Mouse (Mus musculus) kidney, postnatal 0 days (tissue): ENCODE data around the gene Atp10a. TPM values are rescaled to one million over a fixed set of nuclear protein-coding genes. Genes with fewer than 3 reads are reported as not detected.

ENCODE experiments used
- ATAC-seq: fragments of 200-750 bp; cut with Nextera tagmentation; replicated peaks from 2 replicates; pipeline ENCODE4 v1.8.0; 2017; ENCODE audit warnings: low read depth, moderate number of reproducible peaks, moderate TSS enrichment, moderate library complexity; ENCODE audit not compliant: low FRiP score
- DNase-seq: peaks from one replicate; pipeline ENCODE4 v3.0.0-alpha.2; 2016; ENCODE audit warnings: low spot score
- H3K27ac ChIP-seq: fragments of 300-500 bp; sonication (generic); 2 replicates; pipeline ENCODE4 v1.5.1; 2014; ENCODE audit warnings: mild to moderate bottlenecking
- H3K27me3 ChIP-seq: fragments of 300-500 bp; sonication (generic); 2 replicates; pipeline ENCODE4 v1.6.1; 2014; ENCODE audit warnings: low read length, mixed read lengths; ENCODE audit not compliant: insufficient read depth
- H3K36me3 ChIP-seq: fragments of 300-500 bp; sonication (generic); 2 replicates; pipeline ENCODE4 v1.6.1; 2014; ENCODE audit warnings: low read length, mixed read lengths; ENCODE audit not compliant: insufficient read depth
- H3K4me1 ChIP-seq: fragments of 300-500 bp; sonication (generic); replicated peaks from 2 replicates; pipeline ENCODE4 v1.6.1; 2014; ENCODE audit warnings: antibody characterized with exemption, low read length, mixed read lengths; ENCODE audit not compliant: insufficient read depth
- H3K4me2 ChIP-seq: fragments of 300-500 bp; sonication (generic); 2 replicates; pipeline ENCODE4 v1.6.1; 2014; ENCODE audit warnings: mild to moderate bottlenecking, low read length, moderate library complexity, mixed read lengths
- H3K4me3 ChIP-seq: fragments of 300-500 bp; sonication (generic); replicated peaks from 2 replicates; pipeline ENCODE4 v1.5.1; 2014; ENCODE audit warnings: low read depth, low read length
- H3K9ac ChIP-seq: fragments of 300-500 bp; sonication (generic); 2 replicates; pipeline ENCODE4 v1.6.1; 2014; ENCODE audit warnings: low read depth, low read length
- H3K9me3 ChIP-seq: fragments of 300-500 bp; sonication (generic); replicated peaks from 2 replicates; pipeline ENCODE4 v1.6.1; 2016; ENCODE audit warnings: low read length, inconsistent platforms, mixed read lengths
- CTCF ChIP-seq: IDR thresholded peaks from 2 replicates; pipeline ENCODE4 v1.5.1; 2016; ENCODE audit warnings: antibody characterized with exemption, low read depth, mild to moderate bottlenecking, moderate library complexity
- WGBS: fragments of 180-500 bp; shearing (Covaris S2); extraction: QIAGEN DNeasy Blood & Tissue Kit; methylation state at CpG from one replicate; pipeline ENCODE4 v1.1.7; 2014; 5-methylcytosine and 5-hydroxymethylcytosine counted together
- polyA plus RNA-seq: library from polyadenylated mRNA; unstranded; fragments of >200 nt; fragmentation: Nextera tagmentation; extraction: Ambion mirVana; gene quantifications from 2 replicates; pipeline ENCODE4 v1.2.1, GENCODE M21; 2015

Atp10a gene
- polyA plus RNA-seq, 1 experiment from 2014 or later = 2.3 TPM

DNA sequence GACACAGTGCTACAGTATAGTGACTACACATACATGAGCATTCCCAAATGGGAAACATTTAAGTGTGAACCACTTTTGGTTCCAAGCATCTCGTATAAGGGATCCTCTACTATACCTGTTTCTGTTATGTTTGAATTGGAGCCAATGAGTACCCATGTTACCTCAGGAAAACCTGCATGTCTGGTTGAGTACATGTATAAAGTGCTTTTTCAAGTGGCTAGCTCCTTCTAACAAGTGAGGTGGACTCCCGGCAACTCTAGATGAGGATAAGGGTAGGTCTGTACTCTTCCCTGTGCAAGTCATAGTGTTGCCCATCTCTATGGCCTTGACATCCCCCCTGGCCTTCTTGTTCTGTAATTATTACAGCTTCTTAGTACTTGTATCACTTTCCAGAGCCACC lies 31.0 kb downstream of the Atp10a start:
- no peak for TF ChIP-seq CTCF
- no peak overlapping the region for H3K4me2 ChIP-seq
- H3K4me3 ChIP-seq = no peak overlapping the region
- WGBS = 86% methylated on average over 2 of the region's 2 CpGs
- H3K9ac ChIP-seq = no peak overlapping the region
- no peaks in the 10 kb centered on the region for H3K4me1 ChIP-seq
- H3K9me3 ChIP-seq = no peaks in the 10 kb centered on the region
- no peaks in the 10 kb centered on the region for H3K36me3 ChIP-seq
- DNase-seq (no peak), ATAC-seq (no peak)
- no peak overlapping the region for H3K27ac ChIP-seq
- no peaks in the 10 kb centered on the region for H3K27me3 ChIP-seq

DNA sequence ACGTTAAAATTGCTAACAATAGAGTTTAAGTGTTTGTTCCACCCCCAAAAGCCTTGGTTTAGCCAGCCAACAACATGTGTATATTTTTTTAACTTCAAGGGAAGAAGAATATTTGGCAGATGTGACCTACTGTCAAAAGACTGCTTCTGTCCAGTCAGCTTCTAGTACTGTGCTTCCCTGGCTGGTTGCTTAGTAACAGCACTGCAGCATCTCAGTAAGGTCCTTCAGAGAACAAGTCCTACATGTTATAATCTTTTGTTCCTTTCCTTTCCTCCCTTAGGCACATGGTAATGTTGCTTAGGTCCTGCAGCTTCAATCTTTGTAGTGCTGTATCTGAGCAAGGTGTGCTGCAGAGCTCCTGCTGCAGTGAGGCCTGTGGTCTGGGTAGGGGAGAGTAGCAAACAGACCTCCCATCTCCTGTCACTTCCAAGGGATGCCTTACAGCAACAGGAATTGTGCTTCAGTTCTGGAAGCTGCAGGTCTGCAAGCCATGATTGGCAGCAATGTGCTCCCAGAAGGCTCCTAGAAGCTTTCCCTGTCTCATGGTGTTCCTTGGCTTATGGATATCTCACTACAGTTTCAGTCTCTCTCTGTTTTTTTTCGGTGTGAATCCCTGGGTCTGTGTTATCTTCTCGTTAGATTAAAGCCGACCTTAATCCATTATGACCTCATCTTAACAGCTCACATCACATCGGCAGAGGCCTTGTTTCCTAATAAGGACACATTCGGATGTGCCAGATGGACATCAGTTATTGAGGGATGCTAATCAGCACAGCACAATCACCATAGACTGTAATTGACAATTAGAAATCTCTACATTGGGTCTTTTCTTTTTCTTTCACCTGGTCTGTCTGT lies 34.3 kb downstream of the Atp10a start:
- H3K27ac ChIP-seq = no peak overlapping the region
- H3K4me2 ChIP-seq = no peak overlapping the region
- TF ChIP-seq CTCF = no peak
- H3K4me1 ChIP-seq = no peaks in the 10 kb centered on the region
- H3K9me3 ChIP-seq = no peaks in the 10 kb centered on the region
- H3K4me3 ChIP-seq = no peak overlapping the region
- H3K27me3 ChIP-seq = no peaks in the 10 kb centered on the region
- no peak overlapping the region for H3K9ac ChIP-seq
- 79% methylated on average over 6 of the region's 6 CpGs for WGBS
- H3K36me3 ChIP-seq = no peaks in the 10 kb centered on the region
- ATAC-seq (no peak), DNase-seq (no peak)

DNA sequence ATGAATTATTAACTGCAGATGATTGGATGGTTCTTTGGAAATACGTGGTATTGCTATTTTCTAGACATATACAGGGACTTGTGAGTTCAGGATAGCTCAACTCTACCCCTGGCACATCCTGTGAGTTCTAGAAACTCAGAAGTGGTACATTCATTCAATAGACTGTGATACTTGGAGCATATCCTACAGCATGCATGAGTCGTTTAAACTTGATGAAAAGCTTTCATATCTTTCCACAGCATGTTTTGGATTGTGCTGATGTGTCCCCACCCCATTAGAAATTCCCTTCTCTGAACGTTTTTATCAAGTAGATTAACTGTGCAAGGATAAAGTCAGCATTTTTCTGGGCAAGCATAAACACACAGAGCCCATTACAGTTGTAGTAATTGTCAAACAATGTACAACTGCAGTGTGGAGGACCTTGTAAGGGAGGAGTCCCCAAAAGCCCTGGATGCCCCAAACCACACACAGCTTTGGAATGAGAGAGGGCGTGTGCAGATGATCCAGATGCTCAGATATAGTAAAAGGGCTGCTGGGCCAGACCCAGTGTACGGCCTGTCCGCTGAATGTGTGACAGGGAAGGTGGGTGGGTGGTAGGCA lies 35.1 kb downstream of the Atp10a start:
- Histone ChIP-seq H3K36me3 (no peaks in the 10 kb centered on the region), H3K9me3 (no peaks in the 10 kb centered on the region), H3K9ac (no peak overlapping the region), H3K4me3 (no peak overlapping the region), H3K4me1 (no peaks in the 10 kb centered on the region), H3K27me3 (no peaks in the 10 kb centered on the region), H3K27ac (no peak overlapping the region), H3K4me2 (no peak overlapping the region)
- no peak for ATAC-seq
- WGBS = 74% methylated on average over 6 of the region's 6 CpGs
- no peak for TF ChIP-seq CTCF
- DNase-seq = no peak

DNA sequence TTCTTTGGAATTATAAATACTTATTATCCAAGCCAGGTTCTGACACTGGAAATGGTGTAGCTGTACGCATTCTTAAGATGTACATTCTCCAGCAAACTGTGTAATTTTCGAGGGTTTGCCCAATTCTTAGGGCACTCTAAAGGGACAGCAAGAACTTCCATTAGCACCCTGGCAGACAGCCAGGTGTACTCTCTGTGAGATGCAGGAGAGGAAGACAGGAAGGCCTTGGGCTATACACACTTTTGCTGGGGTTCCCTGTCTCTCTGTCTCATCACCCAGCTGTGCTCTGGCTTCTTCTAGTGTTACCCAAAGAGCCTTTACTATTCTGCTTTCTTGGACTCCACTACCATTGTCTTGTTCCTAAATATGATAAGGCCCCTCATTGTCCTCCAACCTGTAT lies 36.7 kb downstream of the Atp10a start:
- no peaks in the 10 kb centered on the region for H3K36me3 ChIP-seq
- no peak overlapping the region for H3K4me3 ChIP-seq
- H3K9me3 ChIP-seq = no peaks in the 10 kb centered on the region
- no peak overlapping the region for H3K9ac ChIP-seq
- no peaks in the 10 kb centered on the region for H3K4me1 ChIP-seq
- no peak for DNase-seq
- H3K27ac ChIP-seq = no peak overlapping the region
- TF ChIP-seq CTCF = no peak
- no peak overlapping the region for H3K4me2 ChIP-seq
- WGBS = 75% methylated on average over 2 of the region's 2 CpGs
- no peaks in the 10 kb centered on the region for H3K27me3 ChIP-seq
- no peak for ATAC-seq

DNA sequence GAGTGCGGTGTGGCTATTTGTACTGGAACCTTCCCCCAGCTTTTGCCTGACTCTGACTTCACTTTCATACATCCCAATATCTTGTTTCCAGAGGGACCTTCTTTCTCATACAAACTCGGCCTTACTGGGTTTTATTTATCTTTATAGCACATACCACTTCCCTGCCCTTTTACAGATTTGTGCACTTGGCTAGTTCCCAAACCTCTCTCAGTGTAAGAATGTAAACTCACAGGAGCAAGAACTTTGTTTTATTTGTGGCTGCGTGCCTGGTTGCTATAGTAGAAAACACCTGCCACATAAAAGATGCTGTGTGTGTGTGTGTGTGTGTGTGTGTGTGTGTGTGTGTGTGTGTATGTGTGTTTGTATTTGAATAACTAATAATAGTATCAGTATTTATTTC lies 37.4 kb downstream of the Atp10a start:
- H3K27me3 ChIP-seq = no peaks in the 10 kb centered on the region
- 36% methylated on average over 3 of the region's 3 CpGs for WGBS
- no peak for ATAC-seq

DNA sequence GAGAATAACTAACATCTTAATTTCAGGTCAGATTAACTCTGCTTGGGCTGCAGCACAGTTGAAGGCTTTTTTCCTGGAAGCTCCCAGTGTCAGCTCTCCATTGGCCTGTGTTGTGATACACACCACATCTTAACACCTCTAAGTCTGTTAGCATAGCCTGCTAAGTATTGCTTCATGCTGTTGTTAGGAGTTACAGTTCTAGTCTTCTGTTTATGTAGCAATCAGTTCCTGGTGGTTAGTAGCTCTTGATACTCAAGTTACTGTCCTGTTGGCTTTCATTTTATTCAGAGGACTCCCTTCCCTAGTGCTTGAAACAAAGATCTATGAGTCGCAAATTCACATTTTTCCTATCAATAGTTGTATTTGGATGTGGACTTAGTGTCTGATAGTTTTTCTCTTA lies 39.7 kb downstream of the Atp10a start:
- no peak overlapping the region for H3K4me2 ChIP-seq
- ATAC-seq (no peak), DNase-seq (no peak)
- H3K4me3 ChIP-seq = no peak overlapping the region
- no peak for TF ChIP-seq CTCF
- H3K9ac ChIP-seq = no peak overlapping the region
- H3K4me1 ChIP-seq = no peaks in the 10 kb centered on the region
- no peaks in the 10 kb centered on the region for H3K27me3 ChIP-seq
- no peak overlapping the region for H3K27ac ChIP-seq
- no peaks in the 10 kb centered on the region for H3K9me3 ChIP-seq
- WGBS = 94% methylated on average over 1 of the region's 1 CpGs
- no peaks in the 10 kb centered on the region for H3K36me3 ChIP-seq

More for the DNA sequence above, 37.4 kb downstream of the Atp10a start:
- Histone ChIP-seq H3K4me2 (no peak overlapping the region), H3K36me3 (no peaks in the 10 kb centered on the region), H3K4me1 (no peaks in the 10 kb centered on the region), H3K27ac (no peak overlapping the region), H3K4me3 (no peak overlapping the region), H3K9ac (no peak overlapping the region), H3K9me3 (no peaks in the 10 kb centered on the region)
- DNase-seq = peak; percentile 40
- no peak for TF ChIP-seq CTCF
